Mouse (Mus musculus): Measurements from ENCODE around the gene Tns3.

Tns3 gene

GRCm38 (mm10) chr11:8609873-8610272 lies 54.5 kb downstream of the Tns3 start:
- DNase-seq = no peak

- DNase-seq = no peak
These were observed 57.2 kb downstream of the Tns3 start for GRCm38 (mm10) chr11:8607123-8607522.

- DNase-seq = no peak
These were observed 59.4 kb downstream of the Tns3 start for GRCm38 (mm10) chr11:8604789-8605569.

- no peak for DNase-seq
These were observed 61.7 kb downstream of the Tns3 start for GRCm38 (mm10) chr11:8602606-8603005.

- DNase-seq = no peak
These were observed 62.9 kb downstream of the Tns3 start for GRCm38 (mm10) chr11:8601411-8601821.

- DNase-seq = no peak
These were observed 68.7 kb downstream of the Tns3 start for GRCm38 (mm10) chr11:8595642-8596041.

GRCm38 (mm10) chr11:8593172-8593571 lies 71.2 kb downstream of the Tns3 start:
- DNase-seq = no peak

GRCm38 (mm10) chr11:8591271-8591670 lies 73.1 kb downstream of the Tns3 start:
- no peak for DNase-seq

GRCm38 (mm10) chr11:8589226-8589905 lies 75.0 kb downstream of the Tns3 start:
- no peak for DNase-seq

- no peak for DNase-seq
These were observed 76.4 kb downstream of the Tns3 start for GRCm38 (mm10) chr11:8587941-8588340.

GRCm38 (mm10) chr11:8586996-8587644 lies 77.2 kb downstream of the Tns3 start:
- no peak for DNase-seq

- DNase-seq = no peak
These were observed 78.0 kb downstream of the Tns3 start for GRCm38 (mm10) chr11:8586374-8586773.

- DNase-seq = no peak
These were observed 78.6 kb downstream of the Tns3 start for GRCm38 (mm10) chr11:8585686-8586085.

- DNase-seq = no peak
These were observed 79.4 kb downstream of the Tns3 start for GRCm38 (mm10) chr11:8584925-8585324.

- no peak for DNase-seq
These were observed 80.0 kb downstream of the Tns3 start for GRCm38 (mm10) chr11:8584307-8584706.

- no peak for DNase-seq
These were observed 81.2 kb downstream of the Tns3 start for GRCm38 (mm10) chr11:8583137-8583536.

GRCm38 (mm10) chr11:8582101-8582920 lies 82.0 kb downstream of the Tns3 start:
- DNase-seq = no peak

- DNase-seq = no peak
These were observed 84.5 kb downstream of the Tns3 start for GRCm38 (mm10) chr11:8579789-8580188.

GRCm38 (mm10) chr11:8575217-8576180 lies 88.8 kb downstream of the Tns3 start:
- no peak for DNase-seq

GRCm38 (mm10) chr11:8574562-8574961 lies 89.8 kb downstream of the Tns3 start:
- DNase-seq = no peak

- DNase-seq = no peak
These were observed 91.6 kb downstream of the Tns3 start for GRCm38 (mm10) chr11:8572762-8573161.
